Mouse (Mus musculus): Measurements from ENCODE around the gene Eif3b.
A peak's percentile ranks its signal among the peaks of the same experiment; 100 is the strongest.

The Eif3b gene

DNA sequence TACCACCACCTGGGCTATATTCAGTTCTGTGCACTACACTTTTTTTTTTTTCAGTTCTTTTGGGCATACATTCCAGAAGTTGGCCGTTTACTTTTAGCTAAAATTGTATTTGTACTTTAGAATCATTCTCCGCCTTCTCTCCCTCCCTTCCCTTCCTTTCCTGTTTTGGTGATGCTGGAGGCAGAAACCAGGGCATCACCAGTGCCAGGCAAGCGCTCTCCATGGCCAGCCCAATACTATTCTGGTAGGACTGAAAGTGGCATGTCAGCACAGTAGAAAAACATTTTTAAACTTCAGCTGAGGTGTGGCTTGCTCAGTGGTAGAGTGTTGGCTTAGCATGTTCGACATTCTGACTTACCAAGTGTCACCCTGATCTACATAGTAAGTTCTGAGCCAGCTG is 62.3 kb downstream of the Eif3b start:
- peak in 1 of 2 experiments; percentile 28 for DNase-seq (ENCODE audit: low spot score in 2 of 2)

DNA sequence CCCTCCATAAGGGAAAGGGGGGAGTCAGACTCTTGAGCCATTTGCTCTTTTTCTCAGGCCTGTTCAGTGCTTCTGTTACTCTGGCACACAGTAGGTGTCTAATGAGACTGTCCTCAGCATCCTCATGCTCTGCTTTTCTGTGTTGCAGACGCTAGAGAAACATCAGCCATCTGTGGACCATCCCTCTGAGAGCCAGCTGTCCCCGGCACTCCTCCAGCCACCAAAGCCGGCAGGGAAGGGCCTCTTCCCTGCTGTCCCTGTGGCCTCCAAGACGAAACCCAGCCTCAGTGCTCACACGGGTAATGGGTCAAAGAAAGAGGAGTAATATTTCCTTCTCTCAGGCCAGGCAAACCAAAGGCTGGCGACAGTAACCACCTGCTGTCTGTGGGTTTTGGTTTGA is 72.0 kb downstream of the Eif3b start:
- DNase-seq (ENCODE audit: low spot score in 2 of 2), result no peak

DNA sequence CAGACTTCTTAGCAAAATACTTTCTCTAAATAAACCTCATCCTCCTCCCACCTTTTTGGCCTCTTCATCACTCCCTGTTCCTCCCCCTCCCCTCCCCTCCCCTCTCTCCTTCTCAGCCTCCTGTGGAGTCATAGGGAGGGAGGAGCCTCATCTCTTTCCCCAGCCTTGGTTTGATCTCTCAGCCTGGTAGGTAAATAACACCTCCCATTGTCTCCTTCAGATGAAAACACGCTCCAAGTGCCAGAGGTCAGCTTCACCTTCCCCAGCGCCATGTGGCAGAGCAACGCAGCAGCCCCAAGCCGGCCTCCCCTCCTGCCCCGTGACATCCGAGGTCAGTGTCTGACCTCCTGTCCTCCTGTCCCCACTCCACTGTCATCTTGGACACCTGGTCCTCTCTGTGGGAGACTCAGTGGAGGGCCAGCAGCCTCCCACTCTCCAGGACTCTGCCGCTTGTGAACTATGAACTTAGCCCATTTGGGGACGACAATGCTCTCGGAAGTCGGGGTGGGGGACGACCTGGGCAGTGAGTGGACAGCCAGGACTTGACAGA is 73.6 kb downstream of the Eif3b start:
- no peak for DNase-seq (ENCODE audit: low spot score in 2 of 2)
